Mouse (Mus musculus): ENCODE measurements around the gene Armc2.
A peak's percentile ranks its signal among the peaks of the same experiment; 100 is the strongest.

Gene Armc2

GRCm38 (mm10) chr10:42010761-42011435 lies 7.3 kb downstream of the Armc2 start:
- DNase-seq = no peak

- no peak for DNase-seq
These were observed 13.0 kb downstream of the Armc2 start for GRCm38 (mm10) chr10:42005259-42005658.

- no peak for DNase-seq
These were observed 13.6 kb downstream of the Armc2 start for GRCm38 (mm10) chr10:42004690-42005089.

GRCm38 (mm10) chr10:42004056-42004455 lies 14.2 kb downstream of the Armc2 start:
- DNase-seq = no peak

- no peak for DNase-seq
These were observed 14.7 kb downstream of the Armc2 start for GRCm38 (mm10) chr10:42003576-42003975.

- DNase-seq = no peak
These were observed 15.8 kb downstream of the Armc2 start for GRCm38 (mm10) chr10:42002436-42002835.

GRCm38 (mm10) chr10:42001260-42001659 lies 17.0 kb downstream of the Armc2 start:
- no peak for DNase-seq

- DNase-seq = no peak
These were observed 20.5 kb downstream of the Armc2 start for GRCm38 (mm10) chr10:41997691-41998178.

GRCm38 (mm10) chr10:41996157-41996556 lies 22.1 kb downstream of the Armc2 start:
- DNase-seq = peak; percentile 15

- peak; percentile 21 for DNase-seq
These were observed 23.2 kb downstream of the Armc2 start for GRCm38 (mm10) chr10:41995051-41995450.

GRCm38 (mm10) chr10:41994578-41994977 lies 23.7 kb downstream of the Armc2 start:
- DNase-seq = peak; percentile 30

- no peak for DNase-seq
These were observed 26.2 kb downstream of the Armc2 start for GRCm38 (mm10) chr10:41992059-41992440.

- peak; percentile 98 for DNase-seq
These were observed 26.7 kb downstream of the Armc2 start for GRCm38 (mm10) chr10:41991364-41992058.

- peak; percentile 74 for DNase-seq
These were observed 27.3 kb downstream of the Armc2 start for GRCm38 (mm10) chr10:41990896-41991295.

- DNase-seq = no peak
These were observed 29.3 kb downstream of the Armc2 start for GRCm38 (mm10) chr10:41988930-41989329.

GRCm38 (mm10) chr10:41986126-41986525 lies 32.1 kb downstream of the Armc2 start:
- DNase-seq = peak; percentile 41

GRCm38 (mm10) chr10:41984221-41984620 lies 34.0 kb downstream of the Armc2 start:
- no peak for DNase-seq

GRCm38 (mm10) chr10:41982821-41983220 lies 35.4 kb downstream of the Armc2 start:
- DNase-seq = no peak

- DNase-seq = peak; percentile 84
These were observed 37.4 kb downstream of the Armc2 start for GRCm38 (mm10) chr10:41980772-41981383.

GRCm38 (mm10) chr10:41978403-41979234 lies 39.6 kb downstream of the Armc2 start:
- no peak for DNase-seq

GRCm38 (mm10) chr10:41972676-41973075 lies 45.6 kb downstream of the Armc2 start:
- no peak for DNase-seq

- no peak for DNase-seq
These were observed 50.2 kb downstream of the Armc2 start for GRCm38 (mm10) chr10:41967915-41968635.

All from retina, postnatal 1 day (tissue).